Mouse (Mus musculus): ENCODE measurements at regions not wholly inside any gene's neighbourhood (a gene's known extent, or its start where the extent isn't known, plus 50 kb on each side); places are given as distances from the start of the nearest gene placed in this dataset.

- no peak for DNase-seq (ENCODE audit: low spot score)
These were observed 137.8 kb downstream of the Unc5cl start for GRCm38 (mm10) chr17:48592457-48592856.

GRCm38 (mm10) chr17:48595418-48595963 is 140.8 kb downstream of the Unc5cl start:
- no peak for DNase-seq (ENCODE audit: low spot score)

GRCm38 (mm10) chr17:48596406-48596805 is 141.7 kb downstream of the Unc5cl start:
- no peak for DNase-seq (ENCODE audit: low spot score)

- DNase-seq (ENCODE audit: low spot score), result no peak
These were observed 142.6 kb downstream of the Unc5cl start for GRCm38 (mm10) chr17:48597301-48597700.

- DNase-seq (ENCODE audit: low spot score), result no peak
These were observed 143.9 kb downstream of the Unc5cl start for GRCm38 (mm10) chr17:48598471-48599141.

GRCm38 (mm10) chr17:48600176-48600575 is 145.5 kb downstream of the Unc5cl start:
- DNase-seq (ENCODE audit: low spot score), result no peak

- peak; percentile 60 for DNase-seq (ENCODE audit: low spot score)
These were observed 147.9 kb downstream of the Unc5cl start for GRCm38 (mm10) chr17:48602554-48602953.

GRCm38 (mm10) chr17:48606767-48607166 is 152.1 kb downstream of the Unc5cl start:
- DNase-seq (ENCODE audit: low spot score), result no peak

GRCm38 (mm10) chr17:48608315-48608714 is 153.6 kb downstream of the Unc5cl start:
- no peak for DNase-seq (ENCODE audit: low spot score)

- no peak for DNase-seq (ENCODE audit: low spot score)
These were observed 155.4 kb downstream of the Unc5cl start for GRCm38 (mm10) chr17:48610107-48610506.

GRCm38 (mm10) chr17:48610806-48611205 is 156.1 kb downstream of the Unc5cl start:
- no peak for DNase-seq (ENCODE audit: low spot score)

- DNase-seq (ENCODE audit: low spot score), result no peak
These were observed 158.8 kb downstream of the Unc5cl start for GRCm38 (mm10) chr17:48613491-48613890.

- no peak for DNase-seq (ENCODE audit: low spot score)
These were observed 160.5 kb downstream of the Unc5cl start for GRCm38 (mm10) chr17:48615248-48615647.

GRCm38 (mm10) chr17:48616205-48616604 is 161.5 kb downstream of the Unc5cl start:
- DNase-seq (ENCODE audit: low spot score), result no peak

GRCm38 (mm10) chr17:48620896-48621295 is 166.2 kb downstream of the Unc5cl start:
- no peak for DNase-seq (ENCODE audit: low spot score)

- DNase-seq (ENCODE audit: low spot score), result no peak
These were observed 167.0 kb downstream of the Unc5cl start for GRCm38 (mm10) chr17:48621676-48622075.

GRCm38 (mm10) chr17:48624937-48625336 is 170.2 kb downstream of the Unc5cl start:
- no peak for DNase-seq (ENCODE audit: low spot score)

- no peak for DNase-seq (ENCODE audit: low spot score)
These were observed 171.3 kb downstream of the Unc5cl start for GRCm38 (mm10) chr17:48625971-48626370.

GRCm38 (mm10) chr17:48639611-48640010 is 184.9 kb downstream of the Unc5cl start:
- no peak for DNase-seq (ENCODE audit: low spot score)

GRCm38 (mm10) chr17:48643533-48644019 is 188.9 kb downstream of the Unc5cl start:
- no peak for DNase-seq (ENCODE audit: low spot score)

- no peak for DNase-seq (ENCODE audit: low spot score)
These were observed 190.4 kb downstream of the Unc5cl start for GRCm38 (mm10) chr17:48645056-48645455.

GRCm38 (mm10) chr17:48646626-48647195 is 192.0 kb downstream of the Unc5cl start:
- DNase-seq (ENCODE audit: low spot score), result no peak

- no peak for DNase-seq (ENCODE audit: low spot score)
These were observed 192.7 kb downstream of the Unc5cl start for GRCm38 (mm10) chr17:48647431-48647830.

All from urinary bladder, postnatal 14 days (tissue).